Comparison of ENCODE assay signal across 32 mouse cellular contexts in the genomic region with DNA sequence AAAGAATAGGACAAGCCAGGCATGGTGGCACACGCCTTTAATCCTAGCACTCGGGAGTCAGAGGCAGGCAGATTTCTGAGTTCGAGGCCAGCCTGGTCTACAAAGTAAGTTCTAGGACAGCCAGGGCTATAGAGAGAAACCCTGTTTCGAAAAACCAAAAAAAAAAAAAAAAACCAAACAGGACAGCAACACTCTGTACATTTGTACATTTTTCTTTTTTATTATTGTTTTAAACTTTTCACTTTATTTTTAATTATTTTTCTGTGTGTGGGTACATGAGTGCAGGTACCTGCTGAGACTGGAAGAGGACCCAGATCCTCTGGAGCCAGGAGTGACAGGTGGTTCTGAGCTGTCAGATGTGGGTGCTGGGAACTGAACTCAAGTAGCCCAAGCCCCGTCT. TPM values are rescaled to one million over a fixed set of nuclear protein-coding genes. Genes with fewer than 3 reads are reported as not detected.
"Had no signal": no experiment of that assay in that cellular context is flagged by ENCODE, and none has a peak within 500 bp of the region (broad histone marks: within the 10 kb centered on the region; RNA-seq: fewer than 3 reads in every experiment).

No protein-coding gene starts in this region.

- H3K27ac ChIP-seq: heart, embryonic 10.5 days; heart, embryonic 13.5 days; heart, embryonic 15.5 days; hindbrain, embryonic 10.5 days; hindbrain, embryonic 12.5 days; hindbrain, embryonic 13.5 days; hindbrain, embryonic 14.5 days; hindbrain, embryonic 15.5 days; hindbrain, postnatal 0 days; intestine, embryonic 15.5 days; kidney, embryonic 15.5 days; kidney, postnatal 0 days; layer of hippocampus, adult 2 months had no signal

- H3K27me3 ChIP-seq: heart, embryonic 12.5 days; heart, embryonic 15.5 days; hindbrain, embryonic 12.5 days; hindbrain, embryonic 15.5 days; intestine, embryonic 15.5 days; kidney, embryonic 15.5 days had no signal

- H3K36me3 ChIP-seq: heart, embryonic 10.5 days; heart, embryonic 12.5 days; heart, embryonic 13.5 days; heart, embryonic 15.5 days; hindbrain, embryonic 10.5 days; hindbrain, embryonic 12.5 days; hindbrain, embryonic 13.5 days; hindbrain, embryonic 15.5 days; intestine, embryonic 15.5 days; kidney, embryonic 15.5 days had no signal

- H3K4me3 ChIP-seq: heart, embryonic 10.5 days; heart, embryonic 12.5 days; heart, embryonic 13.5 days; heart, embryonic 15.5 days; hindbrain, embryonic 10.5 days; hindbrain, embryonic 12.5 days; hindbrain, embryonic 13.5 days; hindbrain, embryonic 15.5 days; intestine, embryonic 15.5 days; kidney, embryonic 15.5 days; layer of hippocampus, adult 2 months had no signal

- H3K4me2 ChIP-seq: heart, embryonic 11.5 days; heart, embryonic 12.5 days; heart, embryonic 13.5 days; heart, embryonic 15.5 days; hindbrain, embryonic 12.5 days; hindbrain, embryonic 13.5 days; hindbrain, embryonic 14.5 days; hindbrain, embryonic 15.5 days; intestine, embryonic 15.5 days; kidney, embryonic 15.5 days had no signal

- H3K9ac ChIP-seq: heart, embryonic 12.5 days; heart, embryonic 13.5 days; heart, embryonic 15.5 days; hindbrain, embryonic 12.5 days; hindbrain, embryonic 13.5 days; hindbrain, embryonic 14.5 days; hindbrain, embryonic 15.5 days; intestine, embryonic 15.5 days; kidney, embryonic 15.5 days had no signal

- H3K9me3 ChIP-seq: heart, embryonic 10.5 days; heart, embryonic 12.5 days; heart, embryonic 13.5 days; heart, embryonic 15.5 days; hindbrain, embryonic 10.5 days; hindbrain, embryonic 12.5 days; hindbrain, embryonic 13.5 days; hindbrain, embryonic 15.5 days; intestine, embryonic 15.5 days; kidney, embryonic 15.5 days had no signal

- H3K4me1 ChIP-seq: heart, embryonic 10.5 days; heart, embryonic 12.5 days; heart, embryonic 13.5 days; heart, embryonic 15.5 days; hindbrain, embryonic 10.5 days; hindbrain, embryonic 12.5 days; hindbrain, embryonic 13.5 days; hindbrain, embryonic 15.5 days; intestine, embryonic 15.5 days had no signal

- DNase-seq: heart, postnatal 10 days; heart, postnatal 14 days; heart, postnatal 36 days; heart, postnatal 4 days; kidney, adult 11 months; kidney, adult 18-20 months; kidney, adult 2 months; kidney, adult 8-10 months; kidney, adult 9 months; kidney, postnatal 10 days; kidney, postnatal 14 days; kidney, postnatal 25 days; kidney, postnatal 36 days; kidney, postnatal 4 days; layer of hippocampus, adult 9-11 months; layer of hippocampus, postnatal 36 days had no signal

RNA-seq across cellular contexts. Expression of a gene that starts 24.6 kb away (rescaled TPM):
- total RNA-seq: hematopoietic stem cell, adult 5-6 weeks had no signal
